Mouse (Mus musculus) olfactory bulb, adult 2 months (tissue): Measurements from ENCODE around the gene Card19.

ENCODE experiments used
- CTCF ChIP-seq: fragments of 200-500 bp; IDR thresholded peaks from 2 replicates; pipeline ENCODE4 v1.5.1; 2012; ENCODE audit warnings: low read depth, mild to moderate bottlenecking, low read length, moderate library complexity; ENCODE audit not compliant: insufficient read depth
- POLR2A ChIP-seq: fragments of 200-500 bp; IDR thresholded peaks from 2 replicates; pipeline ENCODE4 v1.6.1; 2012; ENCODE audit warnings: mild to moderate bottlenecking, low read depth, low read length, moderate library complexity; ENCODE audit not compliant: insufficient read depth

DNA sequence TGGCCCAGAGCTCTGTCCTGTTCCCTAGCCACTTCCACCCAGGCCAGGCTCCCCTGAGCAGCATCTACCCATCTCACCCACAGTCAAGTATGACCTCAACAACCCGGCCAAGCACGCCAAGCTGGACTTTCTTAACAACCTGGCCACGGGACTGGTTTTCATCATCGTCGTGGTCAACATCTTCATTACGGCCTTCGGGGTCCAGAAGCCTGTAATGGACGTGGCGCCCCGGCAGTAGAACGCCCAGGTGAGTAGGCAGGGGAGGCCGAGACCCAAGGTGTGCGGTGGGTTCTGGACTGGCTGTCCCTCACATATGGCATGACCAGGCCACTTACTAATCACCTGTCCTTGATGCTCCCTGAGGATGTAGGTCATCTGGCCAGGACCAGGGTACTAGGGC is 21.0 kb downstream of the Card19 start:
- no peak for TF ChIP-seq CTCF
- no peak for TF ChIP-seq POLR2A
